Mouse (Mus musculus) neural tube, embryonic 11.5 days (tissue): Measurements from ENCODE around the gene Glp2r. TPM values are rescaled to one million over a fixed set of nuclear protein-coding genes. Genes with fewer than 3 reads are reported as not detected.
A peak's percentile ranks its signal among the peaks of the same experiment; 100 is the strongest.

Experiments
- ATAC-seq: fragments of 200-750 bp; cut with Nextera tagmentation; 2 replicates; pipeline ENCODE4 v1.8.0; 2017; ENCODE audit warnings: moderate number of reproducible peaks, mild to moderate bottlenecking, moderate TSS enrichment, moderate library complexity; ENCODE audit not compliant: insufficient read depth, low FRiP score, low TSS enrichment
- DNase-seq: peaks from one replicate; pipeline ENCODE4 v3.0.0-alpha.2; 2015; ENCODE audit warnings: low spot score
- H3K27ac ChIP-seq: fragments of 300-500 bp; sonication (generic); 2 replicates; pipeline ENCODE4 v1.5.1; 2014; ENCODE audit warnings: low read depth, mild to moderate bottlenecking, low read length
- H3K27me3 ChIP-seq: fragments of 300-500 bp; sonication (generic); 2 replicates; pipeline ENCODE4 v1.6.1; 2014; ENCODE audit warnings: mild to moderate bottlenecking, low read length, mixed read lengths; ENCODE audit not compliant: control insufficient read depth, insufficient read depth
- H3K36me3 ChIP-seq: fragments of 300-500 bp; sonication (generic); 2 replicates; pipeline ENCODE4 v1.6.1; 2014; ENCODE audit warnings: mild to moderate bottlenecking, low read length, moderate library complexity, mixed read lengths; ENCODE audit not compliant: control insufficient read depth, insufficient read depth
- H3K4me1 ChIP-seq: fragments of 300-500 bp; sonication (generic); 2 replicates; pipeline ENCODE4 v1.6.1; 2014; ENCODE audit warnings: low read length, mixed read lengths; ENCODE audit not compliant: control insufficient read depth, insufficient read depth
- H3K4me2 ChIP-seq: fragments of 300-500 bp; sonication (generic); 2 replicates; pipeline ENCODE4 v1.6.1; 2014; ENCODE audit warnings: low read depth, mild to moderate bottlenecking, moderate library complexity
- H3K4me3 ChIP-seq: fragments of 300-500 bp; sonication (generic); 2 replicates; pipeline ENCODE4 v1.5.1; 2014; ENCODE audit warnings: low read depth, low read length
- H3K9ac ChIP-seq: fragments of 300-500 bp; sonication (generic); 2 replicates; pipeline ENCODE4 v1.6.1; 2014; ENCODE audit warnings: mild to moderate bottlenecking, low read length
- H3K9me3 ChIP-seq: fragments of 300-500 bp; sonication (generic); 2 replicates; pipeline ENCODE4 v1.6.1; 2016; ENCODE audit warnings: low read length; ENCODE audit not compliant: control insufficient read depth
- WGBS: fragments of 180-500 bp; shearing (Covaris S2); extraction: QIAGEN DNeasy Blood & Tissue Kit; methylation state at CpG from one replicate; pipeline ENCODE4 v1.1.7; 2014; 5-methylcytosine and 5-hydroxymethylcytosine counted together
- polyA plus RNA-seq: library from polyadenylated mRNA; unstranded; fragments of >200 nt; fragmentation: Nextera tagmentation; extraction: Ambion mirVana; gene quantifications from 2 replicates; pipeline ENCODE4 v1.2.1, GENCODE M21; 2014

The Glp2r gene
- polyA plus RNA-seq, 1 experiment from 2014 or later = not detected

GRCm38 (mm10) chr11:67797931-67798330 lies 27.0 kb upstream of the Glp2r start, which contains the start of gene Dhrs7c:
Gene Dhrs7c (plus strand): TSS chr11:67798187.
- DNase-seq (no peak), ATAC-seq (no peak)
- H3K9me3 ChIP-seq = no peaks in the 10 kb centered on the region
- no peak within 1 kb of the TSS for H3K9ac ChIP-seq
- no peak within 1 kb of the TSS for H3K4me2 ChIP-seq
- no peak within 1 kb of the TSS for H3K4me3 ChIP-seq
- H3K27ac ChIP-seq = no peak within 1 kb of the TSS
- no peaks in the 10 kb centered on the region for H3K27me3 ChIP-seq
- no peaks in the 10 kb centered on the region for H3K36me3 ChIP-seq
- H3K4me1 ChIP-seq = no peaks in the 10 kb centered on the region
- WGBS = 88% methylated on average over 7 of the region's 7 CpGs

DNA sequence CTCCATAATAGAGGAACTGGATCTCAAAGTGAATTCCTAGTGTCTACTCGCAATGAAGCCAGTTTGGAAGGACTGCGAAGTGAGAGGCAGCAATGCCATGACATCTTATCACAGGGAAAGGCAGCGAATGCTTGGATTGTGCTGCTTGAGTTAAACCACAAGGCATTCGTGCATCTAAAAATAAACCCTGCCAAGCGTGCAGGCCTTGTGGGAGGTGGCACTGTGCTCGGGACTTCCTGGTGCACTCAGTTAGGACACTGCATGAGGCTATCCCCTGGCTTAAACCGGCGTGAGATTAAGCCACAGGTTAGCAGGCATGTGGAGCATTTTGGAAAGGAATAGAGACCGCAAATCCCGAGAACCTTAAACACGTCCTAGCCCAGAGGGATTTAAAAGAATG lies 19.2 kb upstream of the Glp2r start:
- whole genome bisulfite sequencing = 85% methylated on average over 11 of the region's 11 CpGs
- no peaks in the 10 kb centered on the region for H3K4me1 ChIP-seq
- H3K27ac ChIP-seq = no peak overlapping the region
- H3K27me3 ChIP-seq = no peaks in the 10 kb centered on the region
- H3K4me2 ChIP-seq = no peak overlapping the region
- no peak overlapping the region for H3K9ac ChIP-seq
- no peak overlapping the region for H3K4me3 ChIP-seq
- H3K36me3 ChIP-seq = no peaks in the 10 kb centered on the region
- ATAC-seq (no peak), DNase-seq (no peak)
- no peaks in the 10 kb centered on the region for H3K9me3 ChIP-seq

DNA sequence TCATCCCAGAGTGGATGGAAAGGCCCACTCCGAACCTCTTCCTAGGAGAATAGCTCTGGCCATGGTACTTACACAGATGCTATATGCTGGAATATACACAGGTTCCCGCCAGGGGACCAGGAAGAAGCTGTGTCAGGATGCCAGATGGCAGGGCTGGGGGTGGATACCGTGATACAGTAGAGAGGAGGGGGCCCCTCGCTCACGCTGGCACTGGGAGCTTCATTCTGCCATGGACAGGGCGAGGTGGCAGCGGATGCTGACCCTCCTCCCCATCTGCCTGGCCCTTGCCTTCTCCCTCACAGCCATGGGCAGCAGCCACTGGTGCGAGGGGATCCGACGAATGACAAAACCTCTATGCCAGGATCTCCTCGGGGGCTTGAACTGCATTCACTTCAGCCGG lies 3.4 kb upstream of the Glp2r start, which contains the start of gene Gsg1l2:
Gene Gsg1l2, plus strand, starts transcription at position 230 of the 400 bp plus-strand sequence.
- no peak within 1 kb of the TSS for H3K9ac ChIP-seq
- H3K36me3 ChIP-seq = no peaks in the 10 kb centered on the region
- no peaks in the 10 kb centered on the region for H3K27me3 ChIP-seq
- no peak for DNase-seq
- WGBS = 74% methylated on average over 12 of the region's 12 CpGs
- H3K4me2 ChIP-seq = no peak within 1 kb of the TSS
- H3K4me3 ChIP-seq = no peak within 1 kb of the TSS
- no peak within 1 kb of the TSS for H3K27ac ChIP-seq
- no peaks in the 10 kb centered on the region for H3K9me3 ChIP-seq
- ATAC-seq = no peak
- no peaks in the 10 kb centered on the region for H3K4me1 ChIP-seq

- WGBS = 28% methylated on average over 8 of the region's 8 CpGs
- DNase-seq (peak; percentile 62), ATAC-seq (no peak)
- no peaks in the 10 kb centered on the region for H3K27me3 ChIP-seq
- no peaks in the 10 kb centered on the region for H3K4me1 ChIP-seq
- no peak overlapping the region for H3K4me3 ChIP-seq
- no peak overlapping the region for H3K4me2 ChIP-seq
- no peaks in the 10 kb centered on the region for H3K9me3 ChIP-seq
- H3K27ac ChIP-seq = no peak overlapping the region
- no peak overlapping the region for H3K9ac ChIP-seq
- H3K36me3 ChIP-seq = no peaks in the 10 kb centered on the region
These were observed 1.6 kb upstream of the Glp2r start for GRCm38 (mm10) chr11:67772577-67772976.

GRCm38 (mm10) chr11:67771691-67772090 lies 738 bp upstream of the Glp2r start:
- Histone ChIP-seq H3K36me3 (no peaks in the 10 kb centered on the region), H3K27ac (no peak overlapping the region), H3K9ac (no peak overlapping the region), H3K4me2 (no peak overlapping the region), H3K4me1 (no peaks in the 10 kb centered on the region), H3K9me3 (no peaks in the 10 kb centered on the region), H3K27me3 (no peaks in the 10 kb centered on the region), H3K4me3 (no peak overlapping the region)
- WGBS = 89% methylated on average over 2 of the region's 2 CpGs
- DNase-seq (no peak), ATAC-seq (no peak)

- H3K4me3 ChIP-seq = no peak overlapping the region
- no peaks in the 10 kb centered on the region for H3K4me1 ChIP-seq
- no peak for ATAC-seq
- no peak overlapping the region for H3K27ac ChIP-seq
- H3K4me2 ChIP-seq = no peak overlapping the region
- no peaks in the 10 kb centered on the region for H3K9me3 ChIP-seq
- no peak overlapping the region for H3K9ac ChIP-seq
- H3K27me3 ChIP-seq = no peaks in the 10 kb centered on the region
- no peaks in the 10 kb centered on the region for H3K36me3 ChIP-seq
- 76% methylated on average over 15 of the region's 15 CpGs for WGBS
- DNase-seq = no peak
These were observed 13.4 kb downstream of the Glp2r start for GRCm38 (mm10) chr11:67757373-67758167.

DNA sequence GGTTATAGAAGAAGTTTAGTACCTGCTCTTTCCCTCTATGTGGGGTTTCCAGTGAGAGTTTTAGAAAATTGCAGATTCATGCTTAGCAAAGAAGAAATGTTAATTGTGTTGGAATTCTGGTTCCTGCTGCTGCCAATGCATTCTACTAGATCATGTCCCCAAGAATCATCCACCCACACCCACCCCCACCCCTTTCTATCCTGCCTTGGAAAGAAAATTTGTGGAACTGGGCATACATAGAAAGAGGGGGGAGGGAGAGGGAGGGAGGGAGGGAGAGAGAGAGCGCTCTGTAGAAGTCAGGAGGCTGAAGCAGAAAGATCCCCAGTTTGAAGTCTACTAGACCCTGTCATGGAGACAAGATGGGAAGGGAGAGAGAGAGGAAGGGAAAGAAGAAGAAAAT lies 14.7 kb downstream of the Glp2r start:
- no peaks in the 10 kb centered on the region for H3K36me3 ChIP-seq
- ATAC-seq (no peak), DNase-seq (no peak)
- no peak overlapping the region for H3K27ac ChIP-seq
- no peak overlapping the region for H3K4me2 ChIP-seq
- no peaks in the 10 kb centered on the region for H3K27me3 ChIP-seq
- WGBS = 94% methylated on average over 1 of the region's 1 CpGs
- H3K4me3 ChIP-seq = no peak overlapping the region
- H3K9ac ChIP-seq = no peak overlapping the region
- H3K4me1 ChIP-seq = no peaks in the 10 kb centered on the region
- H3K9me3 ChIP-seq = no peaks in the 10 kb centered on the region

DNA sequence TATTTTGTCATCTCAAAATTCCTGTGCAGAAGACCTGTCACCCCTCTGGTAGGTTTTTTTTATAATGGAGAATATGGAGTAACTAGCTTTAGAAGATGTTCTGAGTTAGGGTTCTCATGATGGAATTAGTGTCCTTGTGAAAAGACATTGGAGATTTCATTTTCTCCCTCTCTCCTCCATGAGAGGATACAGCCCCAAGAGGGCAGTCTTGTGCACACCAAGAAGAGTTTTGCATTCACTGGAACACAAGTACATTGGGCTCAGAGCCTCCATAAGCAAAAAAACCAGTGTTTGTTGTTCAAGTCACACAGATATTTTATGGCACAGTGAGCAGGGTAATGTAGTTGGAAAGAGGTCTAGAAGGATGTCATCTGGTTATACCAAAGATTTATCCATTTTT lies 29.4 kb downstream of the Glp2r start:
- no peaks in the 10 kb centered on the region for H3K36me3 ChIP-seq
- H3K4me2 ChIP-seq = no peak overlapping the region
- no peak overlapping the region for H3K9ac ChIP-seq
- no peak overlapping the region for H3K4me3 ChIP-seq
- H3K27me3 ChIP-seq = no peaks in the 10 kb centered on the region
- no peaks in the 10 kb centered on the region for H3K4me1 ChIP-seq
- no peaks in the 10 kb centered on the region for H3K9me3 ChIP-seq
- DNase-seq (no peak), ATAC-seq (no peak)
- no peak overlapping the region for H3K27ac ChIP-seq

- H3K4me3 ChIP-seq = no peak overlapping the region
- DNase-seq (no peak), ATAC-seq (no peak)
- no peak overlapping the region for H3K27ac ChIP-seq
- H3K4me2 ChIP-seq = no peak overlapping the region
- no peaks in the 10 kb centered on the region for H3K27me3 ChIP-seq
- H3K9me3 ChIP-seq = no peaks in the 10 kb centered on the region
- H3K4me1 ChIP-seq = no peaks in the 10 kb centered on the region
- 86% methylated on average over 5 of the region's 5 CpGs for WGBS
- no peaks in the 10 kb centered on the region for H3K36me3 ChIP-seq
- H3K9ac ChIP-seq = no peak overlapping the region
These were observed 32.0 kb downstream of the Glp2r start for GRCm38 (mm10) chr11:67738846-67739490.
